Mouse (Mus musculus) liver, embryonic 11.5 days (tissue): Measurements from ENCODE around the gene Gm28729. TPM values are rescaled to one million over a fixed set of nuclear protein-coding genes. Genes with fewer than 3 reads are reported as not detected.

Experiments
- ATAC-seq: fragments of 200-750 bp; cut with Nextera tagmentation; replicated peaks from 2 replicates; pipeline ENCODE4 v1.8.0; 2017; ENCODE audit warnings: moderate number of reproducible peaks, mild to moderate bottlenecking, moderate TSS enrichment, moderate library complexity; ENCODE audit not compliant: low FRiP score
- DNase-seq: peaks from one replicate; pipeline ENCODE4 v3.0.0-alpha.2; 2017; ENCODE audit warnings: low spot score
- H3K27ac ChIP-seq: fragments of 300-500 bp; sonication (generic); 2 replicates; pipeline ENCODE4 v1.5.1; 2014; ENCODE audit warnings: mild to moderate bottlenecking, low read depth, low read length, control low read depth
- H3K27me3 ChIP-seq: fragments of 300-500 bp; sonication (generic); replicated peaks from 2 replicates; pipeline ENCODE4 v1.6.1; 2014; ENCODE audit warnings: low read length, mixed read lengths; ENCODE audit not compliant: control insufficient read depth, insufficient read depth
- H3K36me3 ChIP-seq: fragments of 300-500 bp; sonication (generic); 2 replicates; pipeline ENCODE4 v1.6.1; 2014; ENCODE audit warnings: mild to moderate bottlenecking, low read length, moderate library complexity, mixed read lengths; ENCODE audit not compliant: control insufficient read depth, insufficient read depth
- H3K4me1 ChIP-seq: fragments of 300-500 bp; sonication (generic); replicated peaks from 2 replicates; pipeline ENCODE4 v1.6.1; 2014; ENCODE audit warnings: low read length, mixed read lengths; ENCODE audit not compliant: control insufficient read depth, insufficient read depth
- H3K4me2 ChIP-seq: fragments of 300-500 bp; sonication (generic); 2 replicates; pipeline ENCODE4 v1.6.1; 2014; ENCODE audit warnings: mild to moderate bottlenecking, control low read depth, moderate library complexity
- H3K4me3 ChIP-seq: fragments of 300-500 bp; sonication (generic); 2 replicates; pipeline ENCODE4 v1.5.1; 2014; ENCODE audit warnings: low read depth, low read length, control low read depth
- H3K9ac ChIP-seq: fragments of 300-500 bp; sonication (generic); 2 replicates; pipeline ENCODE4 v1.6.1; 2014; ENCODE audit warnings: low read depth, low read length, control low read depth
- H3K9me3 ChIP-seq: fragments of 300-500 bp; sonication (generic); 2 replicates; pipeline ENCODE4 v1.6.1; 2016; ENCODE audit warnings: low read length, inconsistent platforms, mixed read lengths; ENCODE audit not compliant: control insufficient read depth
- WGBS: fragments of 180-500 bp; shearing (Covaris S2); extraction: QIAGEN DNeasy Blood & Tissue Kit; methylation state at CpG from one replicate; pipeline ENCODE4 v1.1.7; 2014; 5-methylcytosine and 5-hydroxymethylcytosine counted together
- polyA plus RNA-seq: library from polyadenylated mRNA; unstranded; fragments of >200 nt; fragmentation: Nextera tagmentation; extraction: Ambion mirVana; gene quantifications from 2 replicates; pipeline ENCODE4 v1.2.1, GENCODE M21; 2014

Gm28729 gene
- polyA plus RNA-seq: not detected in 2 replicates

- 55% methylated on average over 12 of the region's 12 CpGs for WGBS
- no peak for ATAC-seq
These were observed at the start of gene Gm28729 for GRCm38 (mm10) chr9:96524972-96525506. Gm28729 (minus strand) TSS chr9:96525264.

DNA sequence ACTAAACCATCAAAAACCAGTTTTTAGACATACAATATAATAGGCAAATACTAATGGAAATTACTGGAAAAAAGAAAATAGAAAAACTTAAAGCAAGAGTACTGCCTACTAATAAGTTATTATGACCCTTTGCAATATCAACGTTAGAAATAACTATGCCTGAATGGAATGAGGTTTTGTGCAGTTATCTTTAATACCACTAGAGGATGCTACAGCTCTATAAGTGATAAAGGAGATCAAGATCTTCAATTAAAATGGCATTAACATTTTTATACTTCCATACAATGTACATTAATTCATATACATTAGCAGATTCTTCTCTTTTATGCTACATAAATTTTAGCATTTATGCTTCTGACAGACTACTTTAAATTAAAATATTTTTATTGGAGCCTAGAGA, 48.2 kb upstream of the Gm28729 start:
- WGBS: 17% methylated on average over 1 of the region's 1 CpGs

More at GRCm38 (mm10) chr9:96524972-96525506, at the start of gene Gm28729:
- Histone ChIP-seq H3K36me3 (no peaks in the 10 kb centered on the region), H3K4me3 (no peak within 1 kb of the TSS), H3K4me1 (0 out of 2 replicates have a peak, but pooled peaks cover 3% of the 10 kb centered on the region), H3K27me3 (no peaks in the 10 kb centered on the region), H3K4me2 (no peak within 1 kb of the TSS), H3K9ac (no peak within 1 kb of the TSS), H3K9me3 (no peaks in the 10 kb centered on the region), H3K27ac (no peak within 1 kb of the TSS)
- no peak for DNase-seq

GRCm38 (mm10) chr9:96572754-96573153, 47.7 kb upstream of the Gm28729 start:
- DNase-seq: no peak
- Histone ChIP-seq H3K4me2 (no peak overlapping the region), H3K4me3 (no peak overlapping the region), H3K9me3 (no peaks in the 10 kb centered on the region), H3K27me3 (no peaks in the 10 kb centered on the region), H3K27ac (no peak overlapping the region), H3K4me1 (no peaks in the 10 kb centered on the region), H3K36me3 (peaks cover 4% of the 10 kb centered on the region; the same call in 1 of the 2 replicates), H3K9ac (no peak overlapping the region)
- WGBS: 88% methylated on average over 9 of the region's 9 CpGs
- ATAC-seq: no peak

More for the DNA sequence above, 48.2 kb upstream of the Gm28729 start:
- ATAC-seq (no peak), DNase-seq (no peak)
- Histone ChIP-seq H3K9me3 (no peaks in the 10 kb centered on the region), H3K27ac (no peak overlapping the region), H3K36me3 (peaks cover 4% of the 10 kb centered on the region; the same call in 1 of the 2 replicates), H3K4me3 (no peak overlapping the region), H3K4me1 (no peaks in the 10 kb centered on the region), H3K9ac (no peak overlapping the region), H3K27me3 (no peaks in the 10 kb centered on the region), H3K4me2 (no peak overlapping the region)

- H3K9me3 ChIP-seq: no peaks in the 10 kb centered on the region
- H3K27me3 ChIP-seq: no peaks in the 10 kb centered on the region
- no peak overlapping the region for H3K27ac ChIP-seq
- WGBS: 73% methylated on average over 8 of the region's 8 CpGs
- H3K9ac ChIP-seq: no peak overlapping the region
- no peak overlapping the region for H3K4me3 ChIP-seq
- DNase-seq (no peak), ATAC-seq (peak; percentile 82)
- peaks cover 7% of the 10 kb centered on the region for H3K36me3 ChIP-seq
- no peaks in the 10 kb centered on the region for H3K4me1 ChIP-seq
- no peak overlapping the region for H3K4me2 ChIP-seq
These were observed 41.5 kb upstream of the Gm28729 start for GRCm38 (mm10) chr9:96566470-96566996.

DNA sequence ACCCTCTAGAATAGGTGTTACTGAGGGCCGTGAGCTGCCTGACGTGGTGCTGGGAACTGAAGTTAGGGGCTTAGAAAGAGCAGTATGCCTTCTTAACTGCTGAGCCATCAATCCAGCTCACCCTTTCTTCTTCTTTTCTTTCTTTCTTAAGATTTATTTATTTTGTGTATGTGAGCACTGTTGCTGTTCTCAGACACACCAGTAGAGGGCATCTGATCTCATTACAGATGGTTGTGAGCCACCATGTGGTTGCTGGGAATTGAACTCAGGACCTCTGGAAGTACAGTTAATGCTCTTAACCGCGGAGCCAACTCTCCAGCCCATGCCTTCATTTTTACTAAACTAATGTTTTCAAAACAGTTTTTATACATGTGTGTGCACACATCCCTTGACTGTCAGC, 38.4 kb upstream of the Gm28729 start:
- Histone ChIP-seq H3K9me3 (no peaks in the 10 kb centered on the region), H3K4me3 (no peak overlapping the region), H3K4me1 (peaks cover 4% of the 10 kb centered on the region; the same call in 1 of the 2 replicates), H3K36me3 (peaks cover 3% of the 10 kb centered on the region), H3K27ac (no peak overlapping the region), H3K27me3 (no peaks in the 10 kb centered on the region), H3K4me2 (no peak overlapping the region), H3K9ac (no peak overlapping the region)
- DNase-seq: no peak
- ATAC-seq: no peak
- 90% methylated on average over 4 of the region's 4 CpGs for WGBS

- H3K9me3 ChIP-seq: no peaks in the 10 kb centered on the region
- H3K27me3 ChIP-seq: no peaks in the 10 kb centered on the region
- peaks cover 4% of the 10 kb centered on the region; the same call in 1 of the 2 replicates for H3K4me1 ChIP-seq
- H3K4me3 ChIP-seq: no peak overlapping the region
- H3K36me3 ChIP-seq: peaks cover 3% of the 10 kb centered on the region; the same call in 1 of the 2 replicates
- DNase-seq (no peak), ATAC-seq (no peak)
- no peak overlapping the region for H3K27ac ChIP-seq
- H3K4me2 ChIP-seq: no peak overlapping the region
- no peak overlapping the region for H3K9ac ChIP-seq
- WGBS: 61% methylated on average over 6 of the region's 6 CpGs
These were observed 34.1 kb upstream of the Gm28729 start for GRCm38 (mm10) chr9:96559148-96559547.

- Histone ChIP-seq H3K9me3 (no peaks in the 10 kb centered on the region), H3K27ac (no peak overlapping the region), H3K4me3 (no peak overlapping the region), H3K4me2 (no peak overlapping the region), H3K36me3 (peaks cover 3% of the 10 kb centered on the region; the same call in 1 of the 2 replicates), H3K9ac (no peak overlapping the region), H3K4me1 (peaks cover 4% of the 10 kb centered on the region; the same call in 1 of the 2 replicates), H3K27me3 (no peaks in the 10 kb centered on the region)
- DNase-seq: no peak
- ATAC-seq: peak; percentile 68; the same call in 1 of the 2 replicates
- 27% methylated on average over 1 of the region's 1 CpGs for WGBS
These were observed 33.5 kb upstream of the Gm28729 start for GRCm38 (mm10) chr9:96558594-96558993.

GRCm38 (mm10) chr9:96554095-96554494, 29.0 kb upstream of the Gm28729 start:
- no peak overlapping the region for H3K9ac ChIP-seq
- H3K27ac ChIP-seq: no peak overlapping the region
- H3K36me3 ChIP-seq: no peaks in the 10 kb centered on the region; the same call in 1 of the 2 replicates
- H3K9me3 ChIP-seq: no peaks in the 10 kb centered on the region
- no peak overlapping the region for H3K4me3 ChIP-seq
- no peaks in the 10 kb centered on the region for H3K27me3 ChIP-seq
- 71% methylated on average over 1 of the region's 1 CpGs for WGBS
- H3K4me1 ChIP-seq: peaks cover 4% of the 10 kb centered on the region; the same call in 1 of the 2 replicates
- no peak for DNase-seq
- ATAC-seq: no peak
- no peak overlapping the region for H3K4me2 ChIP-seq

DNA sequence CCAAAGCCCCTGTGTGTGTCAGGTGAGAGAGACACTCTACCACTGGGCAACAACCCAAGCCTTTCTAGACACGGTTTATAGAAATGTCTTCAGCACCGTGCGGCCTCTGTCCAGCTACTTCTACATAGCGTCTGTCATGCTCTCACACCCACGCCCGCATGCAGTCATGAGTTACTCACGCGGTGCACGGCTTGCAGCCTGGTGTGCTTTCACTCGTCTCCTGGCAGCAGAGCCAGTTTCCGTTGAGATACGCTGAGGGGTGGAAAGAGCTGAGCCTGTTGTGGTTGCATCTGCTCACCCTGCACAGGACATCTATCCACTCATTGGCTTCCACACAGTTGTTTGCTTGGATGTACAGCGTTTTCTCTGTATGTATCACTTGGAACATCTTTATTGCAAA, 20.3 kb upstream of the Gm28729 start:
- Histone ChIP-seq H3K9me3 (no peaks in the 10 kb centered on the region), H3K27me3 (no peaks in the 10 kb centered on the region), H3K27ac (no peak overlapping the region), H3K9ac (no peak overlapping the region), H3K4me3 (no peak overlapping the region), H3K4me1 (no peaks in the 10 kb centered on the region), H3K36me3 (0 out of 2 replicates have a peak, but pooled peaks cover 5% of the 10 kb centered on the region), H3K4me2 (no peak overlapping the region)
- DNase-seq: no peak
- 93% methylated on average over 13 of the region's 13 CpGs for WGBS
- no peak for ATAC-seq
